ENCODE assay signal across 25 mouse cellular contexts in genomic region chr7:114576931-114577330, GRCm38 (mm10). TPM values are rescaled to one million over a fixed set of nuclear protein-coding genes. Genes with fewer than 3 reads are reported as not detected.
A peak's percentile ranks its signal among the peaks of the same experiment; 100 is the strongest.
DNase-seq lines count a peak whose midpoint lies in the region; ATAC-seq and TF ChIP-seq lines count a peak whose summit lies in the region.
"Had no signal": no experiment of that assay in that cellular context is flagged by ENCODE, and none has a peak within 500 bp of the region (broad histone marks: within the 10 kb centered on the region; RNA-seq: fewer than 3 reads in every experiment).

No protein-coding gene starts in this region.

- H3K9ac ChIP-seq in stomach, postnatal 0 days (ENCODE audit: low read length), result no peak overlapping the region
- H3K9ac ChIP-seq: embryonic facial prominence, embryonic 15.5 days; hindbrain, embryonic 14.5 days; liver, embryonic 14.5 days; neural tube, embryonic 13.5 days had no signal

- H3K36me3 ChIP-seq in stomach, postnatal 0 days (ENCODE audit: control insufficient read depth, insufficient read depth, low read length), result no peaks in the 10 kb centered on the region
- no peaks in the 10 kb centered on the region for H3K36me3 ChIP-seq in embryonic facial prominence, embryonic 10.5 days (replicated peaks)
- H3K36me3 ChIP-seq: embryonic facial prominence, embryonic 15.5 days; neural tube, embryonic 13.5 days had no signal

- no peaks in the 10 kb centered on the region for H3K4me1 ChIP-seq in stomach, postnatal 0 days (replicated peaks; ENCODE audit: control insufficient read depth, insufficient read depth)
- H3K4me1 ChIP-seq in embryonic facial prominence, embryonic 10.5 days, result 0 out of 2 replicates have a peak, but pooled peaks cover 3% of the 10 kb centered on the region
- H3K4me1 ChIP-seq: embryonic facial prominence, embryonic 15.5 days; neural tube, embryonic 13.5 days had no signal

- no peaks in the 10 kb centered on the region for H3K9me3 ChIP-seq in stomach, postnatal 0 days (ENCODE audit: control insufficient read depth, low read length)
- H3K9me3 ChIP-seq in embryonic facial prominence, embryonic 10.5 days, result no peaks in the 10 kb centered on the region
- H3K9me3 ChIP-seq: embryonic facial prominence, embryonic 15.5 days; neural tube, embryonic 13.5 days had no signal

- DNase-seq in gastrocnemius, adult 2 months, result no peak
- DNase-seq in gastrocnemius, adult 18-20 months (ENCODE audit: low spot score), result no peak
- DNase-seq in thymus, postnatal 0 days (ENCODE audit: low spot score), result peak; percentile 9
- no peak for DNase-seq in thymus, postnatal 10 days (ENCODE audit: low spot score in 2 of 2)
- DNase-seq in induced T-regulatory cell, adult 2 months (ENCODE audit: low read depth), result peak; percentile 22
- DNase-seq in stomach, postnatal 0 days (ENCODE audit: low spot score), result no peak
- DNase-seq in layer of hippocampus, adult 9-10 months (ENCODE audit: low spot score), result no peak
- no peak for DNase-seq in embryonic facial prominence, embryonic 10.5 days (ENCODE audit: low spot score)
- DNase-seq: B cell, adult 2 months; cerebellum, adult 11-12 months; cerebellum, postnatal 14 days; gastrocnemius, postnatal 25 days; kidney, postnatal 25 days; layer of hippocampus, adult 9-11 months; midbrain, embryonic 14.5 days; right cerebral cortex, postnatal 25 days had no signal

- no peak for TF ChIP-seq CTCF in gastrocnemius, adult 2 months (IDR thresholded peaks at IDR 0.05)
- no peak for TF ChIP-seq CTCF in stomach, postnatal 0 days (IDR thresholded peaks at IDR 0.05; ENCODE audit: low read depth)

- no peak for ATAC-seq in stomach, postnatal 0 days (ENCODE audit: low FRiP score, low TSS enrichment)
- ATAC-seq: forebrain, embryonic 14.5 days; intestine, embryonic 16.5 days had no signal

- TF ChIP-seq EP300 in stomach, postnatal 0 days (optimal IDR thresholded peaks at IDR 0.05), result no peak

- no peak overlapping the region for H3K27ac ChIP-seq in gastrocnemius, adult 2 months
- peak overlapping the region; percentile 19 for H3K27ac ChIP-seq in stomach, postnatal 0 days (replicated peaks)
- no peak overlapping the region for H3K27ac ChIP-seq in embryonic facial prominence, embryonic 10.5 days (replicated peaks)
- H3K27ac ChIP-seq: embryonic facial prominence, embryonic 15.5 days; hindbrain, embryonic 14.5 days; liver, embryonic 14.5 days; neural tube, embryonic 13.5 days had no signal

- H3K4me2 ChIP-seq in stomach, postnatal 0 days (replicated peaks; ENCODE audit: low read depth), result no peak overlapping the region
- H3K4me2 ChIP-seq: embryonic facial prominence, embryonic 15.5 days; hindbrain, embryonic 14.5 days; neural tube, embryonic 13.5 days had no signal

- peak overlapping the region; percentile 36; the same call in 1 of the 2 replicates for H3K4me3 ChIP-seq in gastrocnemius, adult 2 months
- no peak overlapping the region for H3K4me3 ChIP-seq in stomach, postnatal 0 days (ENCODE audit: low read depth, low read length)
- no peak overlapping the region for H3K4me3 ChIP-seq in embryonic facial prominence, embryonic 10.5 days
- H3K4me3 ChIP-seq: embryonic facial prominence, embryonic 15.5 days; neural tube, embryonic 13.5 days had no signal

- 44% methylated on average over 3 of the region's 3 CpGs for WGBS in stomach, postnatal 0 days
- 82% methylated on average over 3 of the region's 3 CpGs for WGBS in embryonic facial prominence, embryonic 10.5 days

- intact Hi-C loops in gastrocnemius, adult 2 months (cut with DNase I), result no loop called here

- H3K27me3 ChIP-seq in stomach, postnatal 0 days (ENCODE audit: control insufficient read depth, insufficient read depth, low read length), result no peaks in the 10 kb centered on the region
- no peaks in the 10 kb centered on the region for H3K27me3 ChIP-seq in embryonic facial prominence, embryonic 10.5 days (replicated peaks; ENCODE audit: low read depth, poor library complexity, severe bottlenecking)
- H3K27me3 ChIP-seq: embryonic facial prominence, embryonic 15.5 days; neural tube, embryonic 13.5 days had no signal

RNA-seq across cellular contexts. Expression of gene Cyp2r1, which starts 14.2 kb away (rescaled TPM):
- total RNA-seq in gastrocnemius, adult 2 months (2021), result under 1 TPM; 0.20 TPM
- total RNA-seq in gastrocnemius, adult 18-20 months (2021), result under 1 TPM; 0.16 to 0.24 TPM
- 2.9 and 3.0 TPM in 2 replicates for polyA plus RNA-seq in thymus, postnatal 0 days (2015; fragmentation: Nextera tagmentation; extraction: Ambion mirVana)
- polyA plus RNA-seq in stomach, postnatal 0 days (2015; fragmentation: Nextera tagmentation; extraction: Ambion mirVana), result 3.3 and 3.4 TPM in 2 replicates
- 0.83 and 1.6 TPM in 2 replicates for polyA plus RNA-seq in embryonic facial prominence, embryonic 10.5 days (2016; fragmentation: Nextera tagmentation; extraction: Ambion mirVana)

RNA-seq across cellular contexts. Expression of gene Calca, which starts 59.2 kb away (rescaled TPM):
- total RNA-seq in gastrocnemius, adult 2 months (2021), result not detected
- not detected for total RNA-seq in gastrocnemius, adult 18-20 months (2021)
- 12.0 and 13.4 TPM in 2 replicates for polyA plus RNA-seq in thymus, postnatal 0 days (2015; fragmentation: Nextera tagmentation; extraction: Ambion mirVana)
- polyA plus RNA-seq in stomach, postnatal 0 days (2015; fragmentation: Nextera tagmentation; extraction: Ambion mirVana), result 1.1 and 1.2 TPM in 2 replicates
- polyA plus RNA-seq in embryonic facial prominence, embryonic 10.5 days (2016; fragmentation: Nextera tagmentation; extraction: Ambion mirVana), result 3.1 and 3.9 TPM in 2 replicates
- total RNA-seq: gastrocnemius, postnatal 25 days; heart, adult 8-10 months; heart, postnatal 25 days; megakaryocyte-erythroid progenitor cell, adult 5-6 weeks had no signal

Comparison
In these comparisons a context has a peak if more than half of its experiments do, and no peak if none do; other contexts are left out.
1. DNase-seq: peak in thymus, postnatal 0 days (single experiment) and induced T-regulatory cell, adult 2 months (single experiment); none in gastrocnemius, adult 2 months (single experiment), gastrocnemius, adult 18-20 months (single experiment), thymus, postnatal 10 days (0 of 2), stomach, postnatal 0 days (single experiment), layer of hippocampus, adult 9-10 months (single experiment) and embryonic facial prominence, embryonic 10.5 days (single experiment).